Mouse (Mus musculus) heart, embryonic 16.5 days (tissue): ENCODE results near the gene St6galnac3. TPM values are rescaled to one million over a fixed set of nuclear protein-coding genes. Genes with fewer than 3 reads are reported as not detected.

Experiments
- ATAC-seq: fragments of 200-750 bp; cut with Nextera tagmentation; replicated peaks from 2 replicates; pipeline ENCODE4 v1.8.0; 2017; ENCODE audit warnings: moderate number of reproducible peaks; ENCODE audit not compliant: insufficient read depth, low FRiP score; ENCODE audit errors: extremely low read depth
- H3K27ac ChIP-seq: fragments of 300-500 bp; sonication (generic); 2 replicates; pipeline ENCODE4 v1.5.1; 2014; ENCODE audit warnings: mild to moderate bottlenecking, low read length, control low read depth, moderate library complexity
- H3K27me3 ChIP-seq: fragments of 300-500 bp; sonication (generic); 2 replicates; pipeline ENCODE4 v1.6.1; 2014; ENCODE audit warnings: low read length, mixed read lengths; ENCODE audit not compliant: control insufficient read depth, insufficient read depth
- H3K36me3 ChIP-seq: fragments of 300-500 bp; sonication (generic); 2 replicates; pipeline ENCODE4 v1.6.1; 2014; ENCODE audit not compliant: control insufficient read depth, insufficient read depth
- H3K4me1 ChIP-seq: fragments of 300-500 bp; sonication (generic); 2 replicates; pipeline ENCODE4 v1.6.1; 2014; ENCODE audit warnings: low read length, mixed read lengths; ENCODE audit not compliant: control insufficient read depth, insufficient read depth
- H3K4me2 ChIP-seq: fragments of 300-500 bp; sonication (generic); 2 replicates; pipeline ENCODE4 v1.6.1; 2014; ENCODE audit warnings: low read depth, mild to moderate bottlenecking, control low read depth, low read length
- H3K4me3 ChIP-seq: fragments of 300-500 bp; sonication (generic); 2 replicates; pipeline ENCODE4 v1.5.1; 2014; ENCODE audit warnings: mild to moderate bottlenecking, control low read depth, low read length
- H3K9ac ChIP-seq: fragments of 300-500 bp; sonication (generic); 2 replicates; pipeline ENCODE4 v1.6.1; 2014; ENCODE audit warnings: low read length, control low read depth
- H3K9me3 ChIP-seq: fragments of 300-500 bp; sonication (generic); replicated peaks from 2 replicates; pipeline ENCODE4 v1.6.1; 2016; ENCODE audit warnings: low read length; ENCODE audit not compliant: control insufficient read depth
- WGBS: fragments of 180-500 bp; shearing (Covaris S2); extraction: QIAGEN DNeasy Blood & Tissue Kit; methylation state at CpG from one replicate; pipeline ENCODE4 v1.1.7; 2014; 5-methylcytosine and 5-hydroxymethylcytosine counted together
- polyA plus RNA-seq: library from polyadenylated mRNA; unstranded; fragments of >200 nt; fragmentation: Nextera tagmentation; extraction: Ambion mirVana; gene quantifications from 2 replicates; pipeline ENCODE4 v1.2.1, GENCODE M21; 2015

St6galnac3 gene
- polyA plus RNA-seq, 1 experiment from 2014 or later, result 20.8 TPM

DNA sequence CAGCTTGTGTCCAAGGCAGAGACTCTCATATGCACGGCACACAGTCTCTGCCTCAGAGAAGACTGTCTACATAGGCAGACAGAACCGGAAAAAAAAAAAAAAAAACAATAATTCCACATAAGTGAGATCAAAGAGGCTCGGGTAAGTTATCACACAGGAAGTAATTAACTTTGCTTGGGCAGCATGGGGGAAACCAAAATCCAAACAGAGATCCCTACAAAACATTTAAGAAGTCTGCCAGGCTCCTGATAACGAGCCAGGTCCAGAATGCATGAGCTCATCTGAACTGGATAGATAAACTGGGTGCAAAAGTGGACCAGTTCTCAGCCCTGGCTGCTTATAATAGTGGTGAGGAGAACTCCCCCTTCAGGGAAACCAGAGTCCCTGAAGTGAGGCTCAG lies 484.6 kb downstream of the St6galnac3 start:
- H3K4me1 ChIP-seq, result peaks cover 13% of the 10 kb centered on the region

DNA sequence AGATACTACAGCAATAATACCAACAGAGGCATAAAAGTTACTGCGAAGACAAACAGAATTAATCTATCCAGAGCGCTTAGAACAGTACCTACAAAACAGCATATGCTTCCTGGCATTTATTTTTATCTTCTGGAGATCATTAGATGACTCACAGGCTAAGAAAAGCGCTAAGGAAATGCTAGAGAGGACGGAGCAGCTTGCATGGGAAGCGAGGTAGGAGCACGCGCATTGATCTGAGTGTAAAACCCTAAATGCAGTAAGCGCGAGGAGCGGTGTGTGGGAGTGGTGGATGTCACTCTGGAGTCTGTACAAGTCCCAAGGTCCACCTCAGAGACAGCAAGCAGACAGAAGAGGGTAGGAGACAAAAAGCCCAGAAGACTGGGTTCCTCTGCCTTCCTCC lies 486.6 kb downstream of the St6galnac3 start:
- Histone ChIP-seq H3K4me2 (no peak overlapping the region), H3K9ac (no peak overlapping the region), H3K27me3 (no peaks in the 10 kb centered on the region), H3K4me3 (no peak overlapping the region), H3K4me1 (peaks cover 13% of the 10 kb centered on the region), H3K36me3 (no peaks in the 10 kb centered on the region), H3K9me3 (no peaks in the 10 kb centered on the region), H3K27ac (no peak overlapping the region)
- WGBS, result 77% methylated on average over 10 of the region's 10 CpGs
- no peak for ATAC-seq

More for the DNA sequence above, 484.6 kb downstream of the St6galnac3 start:
- no peaks in the 10 kb centered on the region for H3K9me3 ChIP-seq
- H3K27ac ChIP-seq, result no peak overlapping the region
- no peak overlapping the region for H3K4me3 ChIP-seq
- H3K36me3 ChIP-seq, result no peaks in the 10 kb centered on the region
- no peaks in the 10 kb centered on the region for H3K27me3 ChIP-seq
- H3K4me2 ChIP-seq, result no peak overlapping the region
- ATAC-seq, result peak; percentile 58; the same call in 1 of the 2 replicates
- 14% methylated on average over 4 of the region's 4 CpGs for WGBS
- no peak overlapping the region for H3K9ac ChIP-seq

DNA sequence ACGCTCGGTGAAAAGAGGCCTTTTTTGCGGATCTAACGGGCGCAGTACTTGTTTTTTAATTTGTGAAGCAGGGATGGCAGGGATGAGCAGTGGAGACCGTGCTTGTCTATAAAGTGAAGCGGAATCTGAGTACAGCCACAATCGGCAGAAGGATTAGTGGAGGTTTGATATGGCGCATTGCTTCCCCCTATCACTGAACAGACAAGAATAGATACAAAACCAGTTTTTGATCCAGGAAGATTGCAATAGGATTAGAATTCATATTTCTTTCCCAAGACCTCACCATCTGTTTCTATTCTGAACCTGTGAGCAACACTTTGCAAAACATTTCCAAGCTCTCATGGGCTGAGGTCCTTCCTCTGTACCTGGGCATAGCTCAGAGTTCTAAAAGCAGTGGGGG lies 488.7 kb downstream of the St6galnac3 start:
- H3K9me3 ChIP-seq, result no peaks in the 10 kb centered on the region
- no peak for ATAC-seq
- no peak overlapping the region for H3K4me2 ChIP-seq
- H3K36me3 ChIP-seq, result no peaks in the 10 kb centered on the region
- 90% methylated on average over 9 of the region's 9 CpGs for WGBS
- H3K4me1 ChIP-seq, result peaks cover 11% of the 10 kb centered on the region
- no peak overlapping the region for H3K27ac ChIP-seq
- no peak overlapping the region for H3K4me3 ChIP-seq
- H3K9ac ChIP-seq, result no peak overlapping the region
- H3K27me3 ChIP-seq, result no peaks in the 10 kb centered on the region

DNA sequence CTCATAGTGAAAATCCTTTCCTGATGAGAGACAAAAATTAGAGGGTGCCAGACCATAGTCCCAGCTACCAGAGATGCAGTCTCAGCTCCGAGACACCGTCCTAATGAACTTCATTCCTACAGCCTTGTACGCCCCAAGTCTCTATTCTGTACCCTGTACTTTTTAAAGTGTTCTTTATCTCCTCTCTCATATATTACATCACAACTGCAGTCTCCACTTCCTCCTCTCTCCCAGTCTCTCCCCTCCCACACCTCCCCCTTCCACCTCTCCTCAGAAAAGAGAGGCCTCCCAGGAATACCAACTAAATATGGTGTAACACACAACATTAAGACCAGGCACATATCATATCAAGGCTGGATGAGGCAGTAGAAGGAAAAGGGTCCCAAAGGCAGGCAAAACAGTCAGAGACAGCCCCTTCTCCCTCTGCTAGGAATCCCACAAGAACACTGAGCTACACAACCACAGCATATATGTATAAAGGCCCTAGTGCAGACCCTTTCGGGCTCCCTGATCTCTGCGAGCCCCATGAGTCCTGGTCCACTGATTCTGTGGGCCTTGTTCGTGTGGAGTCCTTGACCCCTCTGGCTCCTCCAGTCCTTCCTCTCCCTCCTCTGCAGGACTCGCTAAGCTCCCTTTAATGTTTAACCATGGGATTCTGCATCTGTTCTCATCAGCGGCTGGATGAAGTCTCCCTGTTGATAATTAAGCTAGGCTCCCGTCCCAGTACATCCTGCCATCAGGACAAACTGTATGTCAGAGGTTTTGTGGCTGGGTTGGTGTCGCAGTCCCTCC lies 502.2 kb downstream of the St6galnac3 start:
- Histone ChIP-seq H3K4me2 (no peak overlapping the region), H3K9me3 (no peaks in the 10 kb centered on the region), H3K27me3 (no peaks in the 10 kb centered on the region), H3K27ac (no peak overlapping the region), H3K4me1 (no peaks in the 10 kb centered on the region), H3K4me3 (no peak overlapping the region), H3K9ac (no peak overlapping the region), H3K36me3 (no peaks in the 10 kb centered on the region)
- no peak for ATAC-seq
- 79% methylated on average over 10 of the region's 10 CpGs for WGBS

DNA sequence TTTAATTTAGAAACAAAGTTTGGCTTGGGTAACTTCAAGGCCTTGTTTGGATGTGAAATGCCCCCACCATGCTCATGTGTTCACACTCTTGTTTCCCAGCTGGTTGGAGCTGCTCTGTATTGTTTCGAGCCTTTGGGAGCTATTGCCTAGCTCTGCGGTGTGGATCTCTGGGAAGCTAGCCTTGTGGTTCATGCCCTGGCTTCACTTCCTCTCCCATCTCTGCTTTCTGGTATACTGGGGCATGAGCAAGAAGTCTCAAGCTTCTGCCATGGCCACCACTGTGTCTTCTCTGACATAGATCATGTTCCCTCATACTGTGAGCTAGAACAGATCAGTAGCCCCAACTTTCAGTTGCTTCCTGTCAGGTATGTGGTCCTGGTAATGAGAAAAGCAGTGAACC lies 505.6 kb downstream of the St6galnac3 start:
- WGBS, result 83% methylated on average over 2 of the region's 2 CpGs
- no peak overlapping the region for H3K27ac ChIP-seq
- peaks cover 12% of the 10 kb centered on the region for H3K9me3 ChIP-seq
- no peak for ATAC-seq
- no peak overlapping the region for H3K4me2 ChIP-seq
- no peaks in the 10 kb centered on the region for H3K36me3 ChIP-seq
- H3K27me3 ChIP-seq, result no peaks in the 10 kb centered on the region
- no peak overlapping the region for H3K4me3 ChIP-seq
- H3K4me1 ChIP-seq, result no peaks in the 10 kb centered on the region
- no peak overlapping the region for H3K9ac ChIP-seq

DNA sequence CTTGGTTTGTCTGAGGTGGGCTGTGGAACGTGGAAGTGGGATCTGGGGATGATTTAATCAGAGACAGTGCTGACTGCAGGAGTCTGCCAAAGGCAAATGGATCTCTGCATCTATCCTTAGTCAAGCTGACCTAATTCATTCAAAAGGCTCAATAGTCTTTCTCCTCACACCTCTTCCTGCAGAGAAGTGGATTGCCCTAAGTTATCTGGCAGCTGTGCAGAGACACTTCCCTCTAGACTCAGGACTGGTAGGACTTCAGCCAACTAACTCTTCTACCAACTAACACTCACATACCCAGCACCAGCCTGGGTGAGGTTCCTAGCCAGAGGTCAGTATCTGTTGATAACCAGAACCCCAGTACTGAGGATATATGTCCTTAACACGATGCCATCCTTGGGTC lies 516.8 kb downstream of the St6galnac3 start:
- no peak for ATAC-seq
- Histone ChIP-seq H3K36me3 (no peaks in the 10 kb centered on the region), H3K4me1 (no peaks in the 10 kb centered on the region), H3K4me3 (no peak overlapping the region), H3K9ac (no peak overlapping the region), H3K27me3 (no peaks in the 10 kb centered on the region), H3K27ac (no peak overlapping the region), H3K4me2 (no peak overlapping the region), H3K9me3 (no peaks in the 10 kb centered on the region)
- 58% methylated on average over 2 of the region's 2 CpGs for WGBS

DNA sequence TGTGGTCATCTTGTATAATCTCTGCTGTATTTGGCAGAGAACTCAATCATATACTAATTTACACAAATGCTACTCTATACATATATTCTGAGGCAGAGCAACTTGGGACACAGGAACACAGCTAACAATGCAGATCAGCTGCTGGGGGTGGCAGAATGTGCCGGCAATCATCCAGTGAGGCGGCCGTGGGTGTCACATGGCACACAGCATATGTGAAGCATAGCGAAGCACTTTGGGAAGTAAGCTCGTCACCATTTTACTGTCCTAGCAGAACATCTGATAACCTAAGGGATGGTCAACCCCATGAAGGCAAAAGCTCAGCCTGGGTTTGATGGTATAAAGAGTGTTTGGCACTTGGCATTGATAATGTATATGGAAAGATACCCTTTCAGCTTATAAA lies 520.9 kb downstream of the St6galnac3 start:
- Histone ChIP-seq H3K9ac (no peak overlapping the region), H3K4me3 (no peak overlapping the region), H3K27ac (no peak overlapping the region), H3K4me2 (no peak overlapping the region), H3K9me3 (no peaks in the 10 kb centered on the region), H3K4me1 (no peaks in the 10 kb centered on the region), H3K36me3 (no peaks in the 10 kb centered on the region), H3K27me3 (no peaks in the 10 kb centered on the region)
- WGBS, result 87% methylated on average over 5 of the region's 5 CpGs
- ATAC-seq, result no peak

DNA sequence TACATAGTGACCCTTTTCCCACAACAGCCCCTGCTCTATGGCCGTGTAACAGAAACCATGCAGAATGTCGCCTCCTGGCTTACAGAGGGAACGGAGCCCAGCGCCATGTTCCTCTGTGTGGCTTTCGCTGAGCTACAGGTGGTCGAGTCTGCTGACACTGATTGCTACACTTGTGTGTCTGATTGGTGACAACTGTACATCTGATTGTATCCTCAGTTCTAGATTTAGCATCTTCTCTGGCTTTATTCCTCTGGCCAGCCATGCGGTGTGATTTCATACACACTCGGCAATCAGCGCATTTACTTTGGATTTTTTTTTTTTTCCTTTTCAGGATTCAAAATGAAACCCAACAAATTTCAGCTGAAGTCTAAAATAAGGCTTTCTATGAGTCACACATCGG lies 523.1 kb downstream of the St6galnac3 start:
- Histone ChIP-seq H3K27ac (no peak overlapping the region), H3K4me3 (no peak overlapping the region), H3K4me1 (no peaks in the 10 kb centered on the region), H3K36me3 (no peaks in the 10 kb centered on the region), H3K4me2 (no peak overlapping the region), H3K9ac (no peak overlapping the region), H3K27me3 (no peaks in the 10 kb centered on the region), H3K9me3 (no peaks in the 10 kb centered on the region)
- 89% methylated on average over 10 of the region's 10 CpGs for WGBS
- no peak for ATAC-seq

DNA sequence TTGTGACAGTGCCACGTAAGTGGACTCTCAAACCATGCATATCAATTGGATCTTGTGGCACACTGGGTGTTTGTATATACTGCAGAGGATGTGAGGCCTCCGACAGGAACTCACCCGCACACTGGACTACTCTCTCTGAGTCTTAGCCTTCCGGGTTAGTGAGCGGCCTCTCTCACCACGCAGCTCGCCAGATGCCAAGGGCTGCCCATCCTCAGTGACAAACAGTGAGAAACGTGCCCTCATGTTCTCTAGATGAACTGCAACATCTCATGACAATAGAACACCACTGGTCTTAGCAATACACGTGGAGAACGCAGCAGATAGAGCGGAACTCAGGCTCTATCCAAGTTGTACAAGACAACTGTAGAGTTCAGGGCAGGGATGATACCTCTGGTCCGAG lies 524.2 kb downstream of the St6galnac3 start:
- Histone ChIP-seq H3K9ac (no peak overlapping the region), H3K4me2 (no peak overlapping the region), H3K36me3 (no peaks in the 10 kb centered on the region), H3K27me3 (no peaks in the 10 kb centered on the region), H3K4me3 (no peak overlapping the region), H3K4me1 (no peaks in the 10 kb centered on the region), H3K9me3 (no peaks in the 10 kb centered on the region), H3K27ac (no peak overlapping the region)
- ATAC-seq, result no peak
- 87% methylated on average over 12 of the region's 12 CpGs for WGBS
